Comparison of ENCODE assay signal across 14 mouse cellular contexts in genomic region chr17:7537618-7538266, GRCm38 (mm10).
DNase-seq lines count a peak whose midpoint lies in the region; ATAC-seq and TF ChIP-seq lines count a peak whose summit lies in the region.
"Had no signal": no experiment of that assay in that cellular context is flagged by ENCODE, and none has a peak within 500 bp of the region (broad histone marks: within the 10 kb centered on the region; RNA-seq: fewer than 3 reads in every experiment).

No protein-coding gene starts in this region.

- H3K27ac ChIP-seq in kidney, embryonic 15.5 days: peak overlapping the region; percentile 64
- H3K27ac ChIP-seq: midbrain, embryonic 10.5 days had no signal

- H3K36me3 ChIP-seq in kidney, embryonic 15.5 days: no peaks in the 10 kb centered on the region
- H3K36me3 ChIP-seq in E14TG2a.4 (ENCODE audit: insufficient read depth, low read length): no peaks in the 10 kb centered on the region
- H3K36me3 ChIP-seq: midbrain, embryonic 10.5 days had no signal

- H3K4me2 ChIP-seq in kidney, embryonic 15.5 days: no peak overlapping the region

- DNase-seq in gastrocnemius, postnatal 10 days: peak; percentile 26
- no peak for DNase-seq in gastrocnemius, postnatal 14 days
- no peak for DNase-seq in kidney, adult 8-10 months
- peak; percentile 27 for DNase-seq in forelimb bud, embryonic 11.5 days (ENCODE audit: low read depth, low spot score)
- no peak for DNase-seq in adipocyte (ENCODE audit: low spot score)
- no peak for DNase-seq in testis, postnatal 10 days (ENCODE audit: low spot score)
- DNase-seq: adrenal gland, postnatal 10 days; cerebellum, postnatal 25 days; layer of hippocampus, adult 9-11 months had no signal

- H3K4me1 ChIP-seq in kidney, embryonic 15.5 days: peaks cover 6% of the 10 kb centered on the region; the same call in 1 of the 2 replicates
- H3K4me1 ChIP-seq in E14TG2a.4 (replicated peaks; ENCODE audit: low read depth, low read length): peaks cover 51% of the 10 kb centered on the region
- H3K4me1 ChIP-seq: midbrain, embryonic 10.5 days had no signal

- no peaks in the 10 kb centered on the region for H3K27me3 ChIP-seq in kidney, embryonic 15.5 days
- H3K27me3 ChIP-seq in E14TG2a.4 (ENCODE audit: insufficient read depth, low read length): no peaks in the 10 kb centered on the region

- no peak for TF ChIP-seq CTCF in E14TG2a.4 (conservative IDR thresholded peaks at IDR 0.05; ENCODE audit: low read length)

- H3K4me3 ChIP-seq in kidney, embryonic 15.5 days (replicated peaks): no peak overlapping the region
- H3K4me3 ChIP-seq in E14TG2a.4 (replicated peaks; ENCODE audit: low read length): 0 out of 2 replicates have a peak overlapping the region, but pooled peaks have one; percentile 7
- H3K4me3 ChIP-seq: erythroblast, embryonic 14.5 days; midbrain, embryonic 10.5 days had no signal

- intact Hi-C loops in gastrocnemius, postnatal 14 days (cut with DNase I; ENCODE audit: low total_unique reads): no loop called here

- WGBS in kidney, embryonic 15.5 days: 56% methylated on average over 7 of the region's 7 CpGs

- H3K9ac ChIP-seq in kidney, embryonic 15.5 days: no peak overlapping the region

- H3K9me3 ChIP-seq in kidney, embryonic 15.5 days (replicated peaks): no peaks in the 10 kb centered on the region
- peaks cover 28% of the 10 kb centered on the region for H3K9me3 ChIP-seq in E14TG2a.4 (ENCODE audit: low read length)

- ATAC-seq in kidney, embryonic 15.5 days (replicated peaks; ENCODE audit: low FRiP score): no peak
- ATAC-seq: inflammation-experienced regulatory T-cells, adult 6 months had no signal

Comparison
In these comparisons a context has a peak if more than half of its experiments do, and no peak if none do; other contexts are left out.
1. DNase-seq: peak in gastrocnemius, postnatal 10 days (single experiment) and forelimb bud, embryonic 11.5 days (single experiment); none in gastrocnemius, postnatal 14 days (single experiment), kidney, adult 8-10 months (0 of 2), adipocyte (single experiment) and testis, postnatal 10 days (single experiment).